In the genomic region with DNA sequence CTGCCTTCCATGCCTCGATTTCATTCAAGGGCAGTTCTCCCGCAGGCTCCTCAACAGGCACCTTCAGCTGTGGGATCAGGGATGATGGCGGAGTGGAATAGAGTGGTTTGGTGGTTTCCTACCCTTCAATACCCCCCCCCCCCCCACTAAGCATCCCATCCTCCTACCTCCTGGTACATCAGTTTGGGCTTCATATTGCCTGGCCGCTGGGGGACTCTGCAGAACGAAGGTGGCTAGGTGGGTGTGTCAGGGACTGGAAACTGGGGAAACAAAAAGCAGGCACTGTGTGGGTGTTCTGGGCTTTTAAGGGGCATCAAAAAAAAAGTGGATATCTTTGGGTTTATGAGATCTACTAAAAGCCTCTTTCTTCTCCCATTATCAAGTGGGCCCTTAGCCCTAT, we compare ENCODE assay signal across 8 mouse cellular contexts. TPM values are rescaled to one million over a fixed set of nuclear protein-coding genes. Genes with fewer than 3 reads are reported as not detected.
DNase-seq lines count a peak whose midpoint lies in the region; ATAC-seq lines count a peak whose summit lies in the region.

No protein-coding gene starts in this region.

- H3K36me3 ChIP-seq in heart, embryonic 11.5 days (ENCODE audit: control insufficient read depth, insufficient read depth, low read length), result peaks cover 3% of the 10 kb centered on the region; the same call in 1 of the 2 replicates
- peaks cover 24% of the 10 kb centered on the region for H3K36me3 ChIP-seq in forebrain, embryonic 12.5 days (replicated peaks)
- peaks cover 27% of the 10 kb centered on the region for H3K36me3 ChIP-seq in liver, embryonic 13.5 days

- no peak for ATAC-seq in heart, embryonic 11.5 days (replicated peaks; ENCODE audit: insufficient number of reproducible peaks, low FRiP score, low TSS enrichment)
- ATAC-seq in forebrain, embryonic 12.5 days (ENCODE audit: low FRiP score), result no peak
- no peak for ATAC-seq in liver, embryonic 13.5 days (ENCODE audit: low read depth)

- H3K4me1 ChIP-seq in heart, embryonic 11.5 days (ENCODE audit: control insufficient read depth, insufficient read depth, low read length), result peaks cover 9% of the 10 kb centered on the region
- H3K4me1 ChIP-seq in forebrain, embryonic 12.5 days, result peaks cover 23% of the 10 kb centered on the region
- H3K4me1 ChIP-seq in liver, embryonic 13.5 days (replicated peaks), result peaks cover 78% of the 10 kb centered on the region

- H3K27me3 ChIP-seq in heart, embryonic 11.5 days (ENCODE audit: control insufficient read depth, insufficient read depth, low read length), result no peaks in the 10 kb centered on the region
- no peaks in the 10 kb centered on the region for H3K27me3 ChIP-seq in forebrain, embryonic 12.5 days
- no peaks in the 10 kb centered on the region for H3K27me3 ChIP-seq in liver, embryonic 13.5 days

- DNase-seq in heart, postnatal 4 days, result no peak
- peak; percentile 51 for DNase-seq in CD4-positive helper T cell, adult 2 months (ENCODE audit: low read depth, low spot score)
- DNase-seq in liver, embryonic 13.5 days, result no peak
- no peak for DNase-seq in ovary, postnatal 10 days (ENCODE audit: low spot score)
- no peak for DNase-seq in retina, embryonic 14.5 days (ENCODE audit: low spot score)
- DNase-seq in spleen, adult 18-20 months, result no peak

- H3K9ac ChIP-seq in heart, embryonic 11.5 days (ENCODE audit: low read depth, low read length), result peak overlapping the region; percentile 74
- H3K9ac ChIP-seq in forebrain, embryonic 12.5 days, result peak overlapping the region; percentile 62; the same call in 1 of the 2 replicates
- H3K9ac ChIP-seq in liver, embryonic 13.5 days, result peak overlapping the region; percentile 84

- H3K4me2 ChIP-seq in heart, embryonic 11.5 days, result peak overlapping the region; percentile 97
- H3K4me2 ChIP-seq in forebrain, embryonic 12.5 days, result peak overlapping the region; percentile 80
- peak overlapping the region; percentile 86 for H3K4me2 ChIP-seq in liver, embryonic 13.5 days

- H3K4me3 ChIP-seq in heart, embryonic 11.5 days (ENCODE audit: low read depth, low read length), result peak overlapping the region; percentile 63
- peak overlapping the region; percentile 45 for H3K4me3 ChIP-seq in forebrain, embryonic 12.5 days (replicated peaks)
- H3K4me3 ChIP-seq in liver, embryonic 13.5 days (replicated peaks), result peak overlapping the region; percentile 69

- H3K27ac ChIP-seq in heart, embryonic 11.5 days (ENCODE audit: low read depth, low read length), result no peak overlapping the region
- H3K27ac ChIP-seq in forebrain, embryonic 12.5 days, result no peak overlapping the region
- H3K27ac ChIP-seq in liver, embryonic 13.5 days, result peak overlapping the region; percentile 96

- no peaks in the 10 kb centered on the region for H3K9me3 ChIP-seq in heart, embryonic 11.5 days (replicated peaks; ENCODE audit: control insufficient read depth, low read length)
- no peaks in the 10 kb centered on the region for H3K9me3 ChIP-seq in forebrain, embryonic 12.5 days
- H3K9me3 ChIP-seq in liver, embryonic 13.5 days (replicated peaks), result no peaks in the 10 kb centered on the region

- WGBS in heart, embryonic 11.5 days (ENCODE audit: insufficient replicate concordance), result 56% methylated on average over 5 of the region's 5 CpGs
- 61% methylated on average over 5 of the region's 5 CpGs for whole genome bisulfite sequencing in forebrain, embryonic 12.5 days
- WGBS in liver, embryonic 13.5 days (ENCODE audit: insufficient replicate concordance), result 56% methylated on average over 5 of the region's 5 CpGs

RNA-seq across cellular contexts. Expression of a gene that starts 11.1 kb away (rescaled TPM):
- polyA plus RNA-seq in heart, embryonic 11.5 days (2014; fragmentation: Nextera tagmentation; extraction: Ambion mirVana), result 59.5 and 64.2 TPM in 2 replicates
- 10 to 100 TPM; 28.9 to 32.4 TPM for total RNA-seq in heart, postnatal 4 days (2021)
- 58.1 and 58.2 TPM in 2 replicates for polyA plus RNA-seq in forebrain, embryonic 12.5 days (2016; fragmentation: Nextera tagmentation; extraction: Ambion mirVana)
- 53.8 and 58.5 TPM in 2 replicates for polyA plus RNA-seq in liver, embryonic 13.5 days (2015; fragmentation: Nextera tagmentation; extraction: Ambion mirVana)

RNA-seq across cellular contexts. Expression of a gene that starts 11.1 kb away (rescaled TPM):
- polyA plus RNA-seq in heart, embryonic 11.5 days (2014; fragmentation: Nextera tagmentation; extraction: Ambion mirVana), result 22.5 and 29.3 TPM in 2 replicates
- 10 to 100 TPM; 54.9 to 58.4 TPM for total RNA-seq in heart, postnatal 4 days (2021)
- polyA plus RNA-seq in forebrain, embryonic 12.5 days (2016; fragmentation: Nextera tagmentation; extraction: Ambion mirVana), result 38.7 and 39.6 TPM in 2 replicates
- polyA plus RNA-seq in liver, embryonic 13.5 days (2015; fragmentation: Nextera tagmentation; extraction: Ambion mirVana), result 19.7 and 22.8 TPM in 2 replicates

RNA-seq across cellular contexts. Expression of a gene that starts 18.9 kb away (rescaled TPM):
- 0.44 and 0.57 TPM in 2 replicates for polyA plus RNA-seq in heart, embryonic 11.5 days (2014; fragmentation: Nextera tagmentation; extraction: Ambion mirVana)
- total RNA-seq in heart, postnatal 4 days (2021), result 1 to 10 TPM in 1 of 2 experiments, under 1 TPM in 1; 0.83 to 1.0 TPM
- 0.26 and 0.57 TPM in 2 replicates for polyA plus RNA-seq in forebrain, embryonic 12.5 days (2016; fragmentation: Nextera tagmentation; extraction: Ambion mirVana)
- polyA plus RNA-seq in liver, embryonic 13.5 days (2015; fragmentation: Nextera tagmentation; extraction: Ambion mirVana), result 0.08 and 0.12 TPM in 2 replicates

RNA-seq across cellular contexts. Expression of a gene that starts 42.8 kb away (rescaled TPM):
- polyA plus RNA-seq in heart, embryonic 11.5 days (2014; fragmentation: Nextera tagmentation; extraction: Ambion mirVana), result 0.76 and 0.96 TPM in 2 replicates
- total RNA-seq in heart, postnatal 4 days (2021), result 1 to 10 TPM; 4.1 to 5.9 TPM
- 2.9 and 3.5 TPM in 2 replicates for polyA plus RNA-seq in forebrain, embryonic 12.5 days (2016; fragmentation: Nextera tagmentation; extraction: Ambion mirVana)
- polyA plus RNA-seq in liver, embryonic 13.5 days (2015; fragmentation: Nextera tagmentation; extraction: Ambion mirVana), result 0.78 and 0.88 TPM in 2 replicates

RNA-seq across cellular contexts. Expression of a gene that starts 49.4 kb away (rescaled TPM):
- polyA plus RNA-seq in heart, embryonic 11.5 days (2014; fragmentation: Nextera tagmentation; extraction: Ambion mirVana), result 72.1 and 78.0 TPM in 2 replicates
- total RNA-seq in heart, postnatal 4 days (2021), result 100 to 1,000 TPM; 158 to 164 TPM
- polyA plus RNA-seq in forebrain, embryonic 12.5 days (2016; fragmentation: Nextera tagmentation; extraction: Ambion mirVana), result 81.2 and 84.6 TPM in 2 replicates
- polyA plus RNA-seq in liver, embryonic 13.5 days (2015; fragmentation: Nextera tagmentation; extraction: Ambion mirVana), result 29.6 and 32.3 TPM in 2 replicates
